Mouse (Mus musculus) erythroblast, embryonic 14.5 days (primary cell): ENCODE data around the gene Eef2.

Experiments
- GATA1 ChIP-seq: IDR thresholded peaks from 2 replicates; pipeline ENCODE4 v1.6.1; 2012; ENCODE audit warnings: low read length, inconsistent platforms, mixed read lengths
- TAL1 ChIP-seq: IDR thresholded peaks from 3 replicates; pipeline ENCODE4 v1.6.1; 2012; ENCODE audit warnings: low read length, inconsistent platforms, mixed read lengths

DNA sequence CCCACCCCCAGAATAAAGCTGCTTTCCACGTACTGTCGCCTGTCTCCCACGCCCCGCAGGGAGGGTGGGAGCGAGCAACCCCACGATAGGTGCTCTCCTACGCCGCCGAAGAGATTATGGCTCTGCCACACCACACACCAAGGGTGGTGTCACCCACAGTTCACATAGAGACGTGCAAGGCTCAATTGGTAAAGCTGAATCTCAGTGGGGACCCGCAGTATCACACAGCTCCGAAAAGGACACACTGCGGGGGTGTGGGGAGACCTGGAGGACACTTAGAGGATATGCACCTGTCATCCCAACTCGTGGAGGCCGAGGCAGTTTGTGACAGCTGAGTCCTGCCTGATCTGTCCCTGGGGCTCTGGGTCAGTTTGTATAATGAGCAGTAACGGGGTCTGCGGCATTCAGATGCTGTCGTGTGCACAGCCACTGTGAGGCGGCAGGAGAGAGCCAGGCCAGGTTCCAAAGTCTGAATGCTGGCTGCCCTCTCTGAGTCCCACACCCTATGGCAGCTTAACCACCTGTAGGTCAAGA is 16.6 kb downstream of the Eef2 start:
- TF ChIP-seq GATA1 (no peak), TAL1 (no peak)
